Mouse (Mus musculus): Measurements from ENCODE around the gene Setd1b.

GRCm38 (mm10) chr5:123150641-123151040, 8.6 kb downstream of the Setd1b start:
- no peak for TF ChIP-seq CTCF (IDR thresholded peaks at IDR 0.05; ENCODE audit: low read depth, low read length)
- no peak for TF ChIP-seq GATA1 (IDR thresholded peaks at IDR 0.05; ENCODE audit: borderline replicate concordance, low read length)
- TF ChIP-seq POLR2AphosphoS5 (IDR thresholded peaks at IDR 0.05; ENCODE audit: insufficient replicate concordance, low read depth, low read length): no peak
- no peak for TF ChIP-seq GATA2 (IDR thresholded peaks at IDR 0.05; ENCODE audit: borderline replicate concordance, low read depth, low read length)
